Mouse (Mus musculus): ENCODE measurements at regions not wholly inside any gene's neighbourhood (a gene's known extent, or its start where the extent isn't known, plus 50 kb on each side); places are given as distances from the start of the nearest gene placed in this dataset.

- Histone ChIP-seq H3K4me2 (ENCODE audit: low read depth, low read length) (no peak overlapping the region), H3K4me3 (ENCODE audit: low read depth, low read length) (no peak overlapping the region), H3K36me3 (replicated peaks; ENCODE audit: insufficient read depth, low read length) (no peaks in the 10 kb centered on the region), H3K9me3 (ENCODE audit: low read length) (no peaks in the 10 kb centered on the region), H3K4me1 (ENCODE audit: insufficient read depth) (no peaks in the 10 kb centered on the region), H3K9ac (replicated peaks) (no peak overlapping the region), H3K27me3 (ENCODE audit: insufficient read depth, low read length) (no peaks in the 10 kb centered on the region), H3K27ac (ENCODE audit: low read depth) (no peak overlapping the region)
- ATAC-seq (no peak), DNase-seq (no peak)
- TF ChIP-seq EP300 (IDR thresholded peaks at IDR 0.05; ENCODE audit: low read depth): no peak
- TF ChIP-seq CTCF (IDR thresholded peaks at IDR 0.05; ENCODE audit: low read depth): no peak
- WGBS (ENCODE audit: insufficient replicate concordance): 72% methylated on average over 8 of the region's 8 CpGs
Observed at GRCm38 (mm10) chr12:12765055-12765454, 176.7 kb downstream of the Mycn start.

- H3K9me3 ChIP-seq (ENCODE audit: low read length): no peaks in the 10 kb centered on the region
- H3K27ac ChIP-seq (ENCODE audit: low read depth): no peak overlapping the region
- no peak overlapping the region for H3K9ac ChIP-seq (replicated peaks)
- no peak overlapping the region for H3K4me2 ChIP-seq (ENCODE audit: low read depth, low read length)
- no peaks in the 10 kb centered on the region for H3K27me3 ChIP-seq (ENCODE audit: insufficient read depth, low read length)
- ATAC-seq (no peak), DNase-seq (no peak)
- TF ChIP-seq EP300 (IDR thresholded peaks at IDR 0.05; ENCODE audit: low read depth) (no peak), CTCF (IDR thresholded peaks at IDR 0.05; ENCODE audit: low read depth) (no peak)
- H3K4me3 ChIP-seq (ENCODE audit: low read depth, low read length): no peak overlapping the region
- H3K4me1 ChIP-seq (ENCODE audit: insufficient read depth): no peaks in the 10 kb centered on the region
- 80% methylated on average over 4 of the region's 4 CpGs for WGBS (ENCODE audit: insufficient replicate concordance)
- H3K36me3 ChIP-seq (replicated peaks; ENCODE audit: insufficient read depth, low read length): no peaks in the 10 kb centered on the region
Observed at GRCm38 (mm10) chr12:12764586-12764985, 177.1 kb downstream of the Mycn start.

- Histone ChIP-seq H3K4me2 (ENCODE audit: low read depth, low read length) (no peak overlapping the region), H3K9me3 (ENCODE audit: low read length) (no peaks in the 10 kb centered on the region), H3K36me3 (replicated peaks; ENCODE audit: insufficient read depth, low read length) (no peaks in the 10 kb centered on the region), H3K9ac (replicated peaks) (no peak overlapping the region), H3K27me3 (ENCODE audit: insufficient read depth, low read length) (no peaks in the 10 kb centered on the region), H3K4me3 (ENCODE audit: low read depth, low read length) (no peak overlapping the region), H3K27ac (ENCODE audit: low read depth) (no peak overlapping the region), H3K4me1 (ENCODE audit: insufficient read depth) (no peaks in the 10 kb centered on the region)
- no peak for TF ChIP-seq CTCF (IDR thresholded peaks at IDR 0.05; ENCODE audit: low read depth)
- TF ChIP-seq EP300 (IDR thresholded peaks at IDR 0.05; ENCODE audit: low read depth): no peak
- ATAC-seq (no peak), DNase-seq (no peak)
- WGBS (ENCODE audit: insufficient replicate concordance): 73% methylated on average over 2 of the region's 2 CpGs
Observed at GRCm38 (mm10) chr12:12756301-12756948, 185.3 kb downstream of the Mycn start.

GRCm38 (mm10) chr12:12753849-12754248 lies 187.9 kb downstream of the Mycn start:
- Histone ChIP-seq H3K27me3 (ENCODE audit: insufficient read depth, low read length) (no peaks in the 10 kb centered on the region), H3K4me2 (ENCODE audit: low read depth, low read length) (no peak overlapping the region), H3K4me1 (ENCODE audit: insufficient read depth) (no peaks in the 10 kb centered on the region), H3K4me3 (ENCODE audit: low read depth, low read length) (no peak overlapping the region), H3K9ac (replicated peaks) (no peak overlapping the region), H3K9me3 (ENCODE audit: low read length) (no peaks in the 10 kb centered on the region), H3K27ac (ENCODE audit: low read depth) (no peak overlapping the region), H3K36me3 (replicated peaks; ENCODE audit: insufficient read depth, low read length) (no peaks in the 10 kb centered on the region)
- WGBS (ENCODE audit: insufficient replicate concordance): 70% methylated on average over 9 of the region's 9 CpGs
- TF ChIP-seq CTCF (IDR thresholded peaks at IDR 0.05; ENCODE audit: low read depth): no peak
- DNase-seq: no peak
- ATAC-seq: no peak

GRCm38 (mm10) chr12:12751670-12752426 lies 189.9 kb downstream of the Mycn start:
- no peak for ATAC-seq
- no peaks in the 10 kb centered on the region for H3K9me3 ChIP-seq (ENCODE audit: low read length)
- H3K4me3 ChIP-seq (ENCODE audit: low read depth, low read length): no peak overlapping the region
- H3K27ac ChIP-seq (ENCODE audit: low read depth): no peak overlapping the region
- no peak overlapping the region for H3K9ac ChIP-seq (replicated peaks)
- H3K4me2 ChIP-seq (ENCODE audit: low read depth, low read length): no peak overlapping the region
- WGBS (ENCODE audit: insufficient replicate concordance): 76% methylated on average over 10 of the region's 10 CpGs
- H3K4me1 ChIP-seq (ENCODE audit: insufficient read depth): no peaks in the 10 kb centered on the region
- no peaks in the 10 kb centered on the region for H3K36me3 ChIP-seq (replicated peaks; ENCODE audit: insufficient read depth, low read length)
- H3K27me3 ChIP-seq (ENCODE audit: insufficient read depth, low read length): no peaks in the 10 kb centered on the region
- DNase-seq: no peak
- TF ChIP-seq EP300 (IDR thresholded peaks at IDR 0.05; ENCODE audit: low read depth) (no peak), CTCF (IDR thresholded peaks at IDR 0.05; ENCODE audit: low read depth) (no peak)

GRCm38 (mm10) chr12:12749690-12750089 lies 192.0 kb downstream of the Mycn start:
- Histone ChIP-seq H3K9ac (replicated peaks) (no peak overlapping the region), H3K4me3 (ENCODE audit: low read depth, low read length) (no peak overlapping the region), H3K9me3 (ENCODE audit: low read length) (no peaks in the 10 kb centered on the region), H3K36me3 (replicated peaks; ENCODE audit: insufficient read depth, low read length) (no peaks in the 10 kb centered on the region), H3K4me1 (ENCODE audit: insufficient read depth) (no peaks in the 10 kb centered on the region), H3K27me3 (ENCODE audit: insufficient read depth, low read length) (no peaks in the 10 kb centered on the region), H3K4me2 (ENCODE audit: low read depth, low read length) (no peak overlapping the region), H3K27ac (ENCODE audit: low read depth) (no peak overlapping the region)
- DNase-seq (no peak), ATAC-seq (no peak)
- TF ChIP-seq EP300 (IDR thresholded peaks at IDR 0.05; ENCODE audit: low read depth): no peak
- TF ChIP-seq CTCF (IDR thresholded peaks at IDR 0.05; ENCODE audit: low read depth): no peak
- WGBS (ENCODE audit: insufficient replicate concordance): 63% methylated on average over 3 of the region's 3 CpGs

All from liver, postnatal 0 days (tissue).